Mouse (Mus musculus) heart, adult 2 months (tissue): Measurements from ENCODE around the gene Fam129a.

ENCODE experiments used
- CTCF ChIP-seq: fragments of 200-600 bp; IDR thresholded peaks from 2 replicates; pipeline ENCODE4 v1.8.1; 2022; ENCODE audit warnings: antibody characterized with exemption, mild to moderate bottlenecking, moderate library complexity
- EP300 ChIP-seq: fragments of 200-500 bp; IDR thresholded peaks from 2 replicates; pipeline ENCODE4 v1.6.1; 2011; ENCODE audit warnings: low read depth, low read length, control low read depth; ENCODE audit not compliant: insufficient read depth
- POLR2A ChIP-seq: fragments of 200-500 bp; IDR thresholded peaks from 2 replicates; pipeline ENCODE4 v1.6.1; 2011; ENCODE audit warnings: mild to moderate bottlenecking, low read depth, low read length, control low read depth; ENCODE audit not compliant: insufficient read depth

- TF ChIP-seq CTCF (no peak), EP300 (no peak), POLR2A (no peak)
Observed at GRCm38 (mm10) chr1:151580200-151580982, 9.4 kb downstream of the Fam129a start.
